Mouse (Mus musculus): ENCODE data around the gene Ppp1r12c.

DNA sequence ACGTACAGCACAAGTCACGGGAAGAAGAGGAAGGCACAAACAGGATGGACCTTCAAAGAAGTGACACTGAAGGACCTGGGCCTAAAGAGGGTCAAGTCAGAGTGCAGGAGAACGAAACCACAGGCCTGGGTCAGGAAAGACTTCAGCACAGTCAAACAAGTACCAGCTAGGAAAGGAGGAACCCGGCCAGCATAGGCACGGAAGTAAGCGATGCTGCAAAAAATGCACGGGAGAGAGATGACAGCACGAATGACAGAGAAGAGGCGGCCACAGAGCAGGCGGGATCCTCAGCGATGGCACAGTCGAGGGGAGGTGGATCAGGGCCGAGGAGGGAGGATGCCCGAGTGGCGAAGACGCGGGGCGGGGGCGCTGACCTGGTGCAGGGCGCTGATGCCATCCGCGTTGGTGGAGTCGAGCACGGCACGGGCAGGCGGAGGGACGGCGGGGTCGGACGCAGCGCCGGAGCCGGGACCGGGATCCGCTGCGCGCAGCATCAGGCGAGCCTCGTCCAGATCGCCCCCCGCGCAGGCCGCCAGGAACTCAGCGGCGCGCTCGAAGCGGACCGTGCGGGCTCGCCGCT, 498 bp downstream of the Ppp1r12c start:
- TF ChIP-seq GATA1 (IDR thresholded peaks at IDR 0.05; ENCODE audit: borderline replicate concordance, low read length) (no peak), FLI1 (IDR thresholded peaks at IDR 0.05; ENCODE audit: low read length) (no peak)
